Mouse (Mus musculus) thymus, postnatal 25 days (tissue): ENCODE measurements around the gene Klc1.

Experiments used
- DNase-seq: peaks from one replicate; pipeline ENCODE4 v3.0.0; 2022

The Klc1 gene

GRCm38 (mm10) chr12:111774845-111775244, 16.2 kb downstream of the Klc1 start:
- no peak for DNase-seq

- no peak for DNase-seq
Measured at GRCm38 (mm10) chr12:111777919-111778318, 19.3 kb downstream of the Klc1 start.

GRCm38 (mm10) chr12:111779544-111779943, 20.9 kb downstream of the Klc1 start:
- no peak for DNase-seq

GRCm38 (mm10) chr12:111785174-111785573, 26.5 kb downstream of the Klc1 start:
- DNase-seq: no peak

GRCm38 (mm10) chr12:111787015-111787414, 28.4 kb downstream of the Klc1 start:
- no peak for DNase-seq

- DNase-seq: no peak
Measured at GRCm38 (mm10) chr12:111790090-111790489, 31.4 kb downstream of the Klc1 start.

GRCm38 (mm10) chr12:111790631-111791030, 32.0 kb downstream of the Klc1 start:
- DNase-seq: no peak

- no peak for DNase-seq
Measured at GRCm38 (mm10) chr12:111791474-111792104, 32.9 kb downstream of the Klc1 start.

- DNase-seq: no peak
Measured at GRCm38 (mm10) chr12:111794102-111794501, 35.5 kb downstream of the Klc1 start.

- DNase-seq: no peak
Measured at GRCm38 (mm10) chr12:111794526-111795179, 36.0 kb downstream of the Klc1 start.

GRCm38 (mm10) chr12:111795180-111795895, 36.7 kb downstream of the Klc1 start:
- no peak for DNase-seq

- no peak for DNase-seq
Measured at GRCm38 (mm10) chr12:111797251-111797650, 38.6 kb downstream of the Klc1 start.

- DNase-seq: no peak
Measured at GRCm38 (mm10) chr12:111798493-111798892, 39.8 kb downstream of the Klc1 start.

GRCm38 (mm10) chr12:111800459-111801183, 42.0 kb downstream of the Klc1 start:
- no peak for DNase-seq

- DNase-seq: no peak
Measured at GRCm38 (mm10) chr12:111803538-111803937, 44.9 kb downstream of the Klc1 start.

- DNase-seq: no peak
Measured at GRCm38 (mm10) chr12:111808775-111809174, 50.1 kb downstream of the Klc1 start.

- peak; percentile 65 for DNase-seq
Measured at GRCm38 (mm10) chr12:111809762-111810161, 51.1 kb downstream of the Klc1 start.

- no peak for DNase-seq
Measured at GRCm38 (mm10) chr12:111812075-111812474, 53.4 kb downstream of the Klc1 start.

GRCm38 (mm10) chr12:111812611-111813010, 54.0 kb downstream of the Klc1 start:
- DNase-seq: no peak

GRCm38 (mm10) chr12:111813111-111813765, 54.6 kb downstream of the Klc1 start:
- DNase-seq: no peak

GRCm38 (mm10) chr12:111813766-111814617, 55.3 kb downstream of the Klc1 start, which contains the start of the genes Xrcc3 and Zfyve21:
Gene Xrcc3 (minus strand): TSS chr12:111813873.
Gene Zfyve21 (plus strand): TSS chr12:111814170.
- peak; percentile 97 for DNase-seq
